Mouse (Mus musculus) intestine, embryonic 16.5 days (tissue): ENCODE measurements around the gene Prss46. TPM values are rescaled to one million over a fixed set of nuclear protein-coding genes. Genes with fewer than 3 reads are reported as not detected.

Experiments used
- ATAC-seq: fragments of 200-750 bp; cut with Nextera tagmentation; 2 replicates; pipeline ENCODE4 v1.8.0; 2017; ENCODE audit warnings: moderate TSS enrichment, moderate library complexity
- H3K27ac ChIP-seq: fragments of 300-500 bp; sonication (generic); 2 replicates; pipeline ENCODE4 v1.5.1; 2014; ENCODE audit warnings: mild to moderate bottlenecking, low read length
- H3K27me3 ChIP-seq: fragments of 300-500 bp; sonication (generic); replicated peaks from 2 replicates; pipeline ENCODE4 v1.6.1; 2014; ENCODE audit warnings: low read length, control low read depth, mixed read lengths; ENCODE audit not compliant: control insufficient read depth, insufficient read depth
- H3K36me3 ChIP-seq: fragments of 300-500 bp; sonication (generic); 2 replicates; pipeline ENCODE4 v1.6.1; 2014; ENCODE audit warnings: low read length, control low read depth; ENCODE audit not compliant: control insufficient read depth, insufficient read depth
- H3K4me1 ChIP-seq: fragments of 300-500 bp; sonication (generic); 2 replicates; pipeline ENCODE4 v1.6.1; 2014; ENCODE audit warnings: low read length, control low read depth, mixed read lengths; ENCODE audit not compliant: control insufficient read depth, insufficient read depth
- H3K4me2 ChIP-seq: fragments of 300-500 bp; sonication (generic); 2 replicates; pipeline ENCODE4 v1.6.1; 2014; ENCODE audit warnings: low read depth, low read length, control low read depth
- H3K4me3 ChIP-seq: fragments of 300-500 bp; sonication (generic); 2 replicates; pipeline ENCODE4 v1.5.1; 2014; ENCODE audit warnings: mild to moderate bottlenecking, low read length
- H3K9ac ChIP-seq: fragments of 300-500 bp; sonication (generic); 2 replicates; pipeline ENCODE4 v1.6.1; 2014; ENCODE audit warnings: low read depth, low read length
- H3K9me3 ChIP-seq: fragments of 300-500 bp; sonication (generic); 2 replicates; pipeline ENCODE4 v1.6.1; 2016; ENCODE audit warnings: low read length, control low read depth; ENCODE audit not compliant: control insufficient read depth
- WGBS: fragments of 180-500 bp; shearing (Covaris S2); extraction: QIAGEN DNeasy Blood & Tissue Kit; methylation state at CpG from one replicate; pipeline ENCODE4 v1.1.7; 2014; 5-methylcytosine and 5-hydroxymethylcytosine counted together
- polyA plus RNA-seq: library from polyadenylated mRNA; unstranded; fragments of >200 nt; fragmentation: Nextera tagmentation; extraction: Ambion mirVana; gene quantifications from 2 replicates; pipeline ENCODE4 v1.2.1, GENCODE M21; 2015

The Prss46 gene
- polyA plus RNA-seq, 1 experiment from 2014 or later: not detected

GRCm38 (mm10) chr9:110890026-110890783 lies 45.9 kb downstream of the Prss46 start:
- H3K9me3 ChIP-seq: no peaks in the 10 kb centered on the region
- H3K4me2 ChIP-seq: peak overlapping the region; percentile 39; the same call in 1 of the 2 replicates
- H3K27me3 ChIP-seq: no peaks in the 10 kb centered on the region
- H3K36me3 ChIP-seq: 0 out of 2 replicates have a peak, but pooled peaks cover 1% of the 10 kb centered on the region
- H3K9ac ChIP-seq: peak overlapping the region; percentile 53; the same call in 1 of the 2 replicates
- H3K4me1 ChIP-seq: peaks cover 24% of the 10 kb centered on the region
- peak; percentile 83 for ATAC-seq
- H3K4me3 ChIP-seq: 0 out of 2 replicates have a peak overlapping the region, but pooled peaks have one; percentile 7
- 11% methylated on average over 21 of the region's 21 CpGs for whole genome bisulfite sequencing
- H3K27ac ChIP-seq: peak overlapping the region; percentile 48

DNA sequence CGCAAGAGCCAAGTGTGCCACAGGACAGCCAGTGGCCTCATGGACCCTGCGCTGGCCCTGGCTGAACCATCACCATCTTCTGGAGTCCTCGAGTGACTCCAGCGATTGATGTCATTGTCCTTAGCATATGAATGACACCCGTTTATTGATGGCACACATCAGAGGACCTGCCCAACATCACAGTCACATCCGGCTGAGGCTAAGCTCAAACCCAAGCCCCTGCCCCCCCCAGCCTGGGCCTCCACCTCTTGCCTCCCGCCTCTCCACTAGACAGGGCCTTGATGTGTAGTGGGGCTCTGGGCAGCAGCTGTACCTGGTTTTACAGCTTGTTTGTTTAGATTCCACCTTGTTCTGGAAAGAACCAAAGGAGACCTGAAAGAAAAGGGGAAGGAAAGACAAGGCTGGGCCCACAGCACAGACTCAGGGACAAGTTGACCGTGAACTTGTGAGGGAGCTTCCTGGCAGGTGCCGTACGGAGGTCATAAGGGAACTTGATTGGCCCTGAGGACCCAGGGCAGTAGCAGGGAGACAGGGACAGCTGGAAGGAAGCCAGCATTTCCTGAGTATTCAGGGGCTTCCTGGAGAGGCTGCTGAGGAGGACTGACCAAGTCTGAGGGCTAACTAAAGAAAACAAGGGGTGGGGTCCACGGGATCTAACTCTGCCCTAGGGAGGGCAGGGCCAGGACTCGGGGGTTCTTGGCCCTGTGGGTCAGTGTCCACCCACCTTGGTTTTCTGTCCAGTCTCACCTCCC lies 46.9 kb downstream of the Prss46 start:
- 68% methylated on average over 12 of the region's 12 CpGs for WGBS
- no peak overlapping the region for H3K27ac ChIP-seq

DNA sequence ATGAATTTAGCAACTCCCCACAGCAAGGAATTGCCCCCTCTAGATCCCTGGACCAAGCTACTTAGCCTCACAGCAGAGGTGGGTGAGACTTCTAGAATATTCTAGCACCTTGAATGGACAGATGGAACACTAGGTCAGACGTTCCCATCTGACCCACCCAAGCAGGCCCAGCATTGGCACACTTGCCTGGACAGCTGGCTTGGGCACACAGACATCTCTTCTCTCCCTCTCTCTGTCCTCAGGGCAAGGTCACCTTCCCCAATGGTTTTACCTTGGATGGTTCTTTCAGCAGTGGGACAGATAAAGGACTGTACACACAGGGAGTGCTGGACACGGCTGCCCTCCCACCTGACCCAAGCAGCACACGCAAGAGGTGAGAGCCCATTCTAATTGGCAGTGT lies 48.2 kb downstream of the Prss46 start:
- H3K4me3 ChIP-seq: no peak overlapping the region
- H3K4me1 ChIP-seq: peaks cover 24% of the 10 kb centered on the region
- no peak overlapping the region for H3K9ac ChIP-seq
- no peak overlapping the region for H3K4me2 ChIP-seq
- no peak for ATAC-seq
- H3K36me3 ChIP-seq: 0 out of 2 replicates have a peak, but pooled peaks cover 3% of the 10 kb centered on the region
- no peak overlapping the region for H3K27ac ChIP-seq
- no peaks in the 10 kb centered on the region for H3K27me3 ChIP-seq
- 86% methylated on average over 3 of the region's 3 CpGs for WGBS
- H3K9me3 ChIP-seq: no peaks in the 10 kb centered on the region

More for the DNA sequence above, 46.9 kb downstream of the Prss46 start:
- H3K9me3 ChIP-seq: no peaks in the 10 kb centered on the region
- H3K9ac ChIP-seq: 0 out of 2 replicates have a peak overlapping the region, but pooled peaks have one; percentile 19
- H3K4me1 ChIP-seq: peaks cover 24% of the 10 kb centered on the region
- H3K4me3 ChIP-seq: no peak overlapping the region
- no peaks in the 10 kb centered on the region for H3K27me3 ChIP-seq
- 0 out of 2 replicates have a peak, but pooled peaks cover 3% of the 10 kb centered on the region for H3K36me3 ChIP-seq
- no peak for ATAC-seq
- no peak overlapping the region for H3K4me2 ChIP-seq

- 66% methylated on average over 10 of the region's 10 CpGs for WGBS
- no peak for ATAC-seq
- no peak overlapping the region for H3K4me3 ChIP-seq
- no peak overlapping the region for H3K4me2 ChIP-seq
- H3K9ac ChIP-seq: no peak overlapping the region
- H3K36me3 ChIP-seq: 0 out of 2 replicates have a peak, but pooled peaks cover 3% of the 10 kb centered on the region
- peaks cover 20% of the 10 kb centered on the region for H3K4me1 ChIP-seq
- no peaks in the 10 kb centered on the region for H3K9me3 ChIP-seq
- H3K27ac ChIP-seq: no peak overlapping the region
- no peaks in the 10 kb centered on the region for H3K27me3 ChIP-seq
These were observed 49.1 kb downstream of the Prss46 start for GRCm38 (mm10) chr9:110893429-110893828.

DNA sequence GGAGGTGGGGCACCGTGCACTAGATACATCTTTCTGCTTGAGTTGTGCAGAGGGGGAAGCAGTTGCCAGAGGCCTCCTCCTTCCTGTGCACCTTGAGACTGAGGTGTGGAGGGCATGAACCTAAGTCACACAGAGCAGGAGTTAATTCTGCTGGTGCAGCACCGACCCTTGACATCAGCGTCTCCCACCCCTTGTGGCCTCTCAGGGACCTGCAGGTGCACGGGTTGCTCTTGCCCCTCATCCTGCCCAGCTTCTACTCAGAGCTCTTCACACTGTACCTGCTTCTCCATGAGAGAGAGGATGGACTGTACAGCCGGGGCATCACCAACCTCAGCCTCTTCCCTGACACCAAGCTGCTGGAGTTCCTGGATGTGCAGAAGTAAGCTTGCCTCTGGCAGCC lies 51.2 kb downstream of the Prss46 start:
- Histone ChIP-seq H3K27ac (no peak overlapping the region), H3K9ac (no peak overlapping the region), H3K27me3 (no peaks in the 10 kb centered on the region), H3K9me3 (no peaks in the 10 kb centered on the region), H3K4me3 (no peak overlapping the region), H3K4me2 (no peak overlapping the region), H3K4me1 (peaks cover 9% of the 10 kb centered on the region; the same call in 1 of the 2 replicates), H3K36me3 (0 out of 2 replicates have a peak, but pooled peaks cover 3% of the 10 kb centered on the region)
- ATAC-seq: no peak
- 64% methylated on average over 5 of the region's 5 CpGs for WGBS

DNA sequence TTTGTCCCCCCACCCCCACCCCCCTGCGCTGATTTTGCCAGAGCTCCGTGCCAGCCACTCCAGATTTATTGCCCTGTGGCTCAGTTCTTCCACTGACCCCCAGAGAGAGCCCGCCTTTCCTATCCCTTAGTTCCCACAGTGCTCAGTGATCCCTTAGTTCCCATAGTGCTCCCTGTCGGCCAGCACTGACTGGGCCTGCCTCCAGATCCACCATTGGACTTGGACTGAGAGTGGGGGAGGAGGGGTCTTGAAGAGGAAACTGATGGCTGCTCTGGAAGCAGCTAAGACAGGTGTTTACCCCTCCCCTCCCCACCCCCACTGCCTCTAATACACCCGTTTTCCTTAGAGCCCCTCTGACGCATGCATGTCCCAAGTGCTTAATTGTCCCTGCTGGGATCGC lies 51.7 kb downstream of the Prss46 start:
- Histone ChIP-seq H3K27ac (no peak overlapping the region), H3K9ac (no peak overlapping the region), H3K27me3 (no peaks in the 10 kb centered on the region), H3K36me3 (0 out of 2 replicates have a peak, but pooled peaks cover 3% of the 10 kb centered on the region), H3K4me2 (no peak overlapping the region), H3K9me3 (no peaks in the 10 kb centered on the region), H3K4me1 (peaks cover 4% of the 10 kb centered on the region; the same call in 1 of the 2 replicates), H3K4me3 (no peak overlapping the region)
- ATAC-seq: no peak
- 22% methylated on average over 7 of the region's 7 CpGs for WGBS

GRCm38 (mm10) chr9:110896595-110896994 lies 52.3 kb downstream of the Prss46 start:
- 17% methylated on average over 6 of the region's 6 CpGs for WGBS
- Histone ChIP-seq H3K9me3 (no peaks in the 10 kb centered on the region), H3K27ac (no peak overlapping the region), H3K4me1 (no peaks in the 10 kb centered on the region), H3K27me3 (no peaks in the 10 kb centered on the region), H3K4me2 (no peak overlapping the region), H3K4me3 (no peak overlapping the region), H3K36me3 (0 out of 2 replicates have a peak, but pooled peaks cover 3% of the 10 kb centered on the region), H3K9ac (no peak overlapping the region)
- 0 out of 2 replicates have a peak, but pooled peaks have one; percentile 17 for ATAC-seq

DNA sequence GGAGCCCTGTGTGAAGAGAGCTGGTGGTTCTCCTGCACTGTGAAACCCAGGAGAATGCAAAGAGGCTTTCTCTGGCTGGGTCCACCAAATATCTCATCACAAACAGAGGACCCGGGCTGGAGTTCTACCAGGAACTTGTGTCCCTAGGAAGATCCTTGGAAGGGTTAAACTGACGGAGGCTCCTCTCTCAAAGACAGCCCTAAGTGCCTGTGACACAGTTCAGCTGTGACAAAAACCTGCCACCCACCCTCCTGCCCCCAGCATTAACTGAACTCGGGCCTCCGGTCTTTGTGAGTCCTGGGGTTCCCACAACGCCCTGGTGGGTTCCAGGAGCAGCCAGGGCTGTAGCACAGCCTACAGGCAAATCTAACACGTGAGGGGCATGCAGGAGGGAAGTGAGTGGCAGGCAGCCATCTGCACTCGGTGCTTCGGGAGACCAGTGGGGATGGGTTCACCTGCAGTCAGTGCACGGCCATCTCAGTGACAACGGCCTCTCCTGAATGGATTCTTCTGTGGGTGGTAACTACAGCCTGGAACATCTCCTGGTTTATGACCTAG lies 55.2 kb downstream of the Prss46 start:
- Histone ChIP-seq H3K4me3 (no peak overlapping the region), H3K9ac (no peak overlapping the region), H3K4me2 (no peak overlapping the region), H3K36me3 (0 out of 2 replicates have a peak, but pooled peaks cover 3% of the 10 kb centered on the region), H3K9me3 (no peaks in the 10 kb centered on the region), H3K27me3 (no peaks in the 10 kb centered on the region), H3K4me1 (no peaks in the 10 kb centered on the region), H3K27ac (no peak overlapping the region)
- 62% methylated on average over 10 of the region's 10 CpGs for WGBS
- ATAC-seq: no peak

DNA sequence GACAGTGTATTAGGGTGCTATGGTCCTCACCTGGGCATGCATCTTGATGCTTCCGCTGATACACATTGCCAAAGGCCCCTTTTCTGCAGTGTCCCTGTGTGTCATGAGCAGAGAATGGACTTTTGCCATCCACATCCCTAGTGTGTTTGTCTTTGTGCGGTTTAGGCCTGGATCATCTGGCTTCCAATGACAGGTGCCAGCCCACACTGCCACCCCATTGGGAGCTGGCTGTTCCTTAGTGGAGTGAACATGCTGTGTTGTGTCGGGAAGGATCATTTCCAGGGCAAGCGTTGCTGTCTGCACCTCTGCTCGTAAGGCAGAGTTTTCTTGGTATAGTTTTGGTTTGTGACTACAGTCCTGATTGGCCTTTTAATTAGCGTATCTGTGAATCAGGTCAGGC lies 56.9 kb downstream of the Prss46 start:
- H3K4me3 ChIP-seq: no peak overlapping the region
- no peaks in the 10 kb centered on the region for H3K27me3 ChIP-seq
- H3K27ac ChIP-seq: no peak overlapping the region
- no peaks in the 10 kb centered on the region for H3K9me3 ChIP-seq
- H3K36me3 ChIP-seq: no peaks in the 10 kb centered on the region
- no peaks in the 10 kb centered on the region for H3K4me1 ChIP-seq
- no peak overlapping the region for H3K4me2 ChIP-seq
- H3K9ac ChIP-seq: no peak overlapping the region
- no peak for ATAC-seq
- 87% methylated on average over 6 of the region's 6 CpGs for WGBS
